Mouse (Mus musculus) hindbrain, embryonic 10.5 days (tissue): ENCODE measurements around the gene Gjb6. TPM values are rescaled to one million over a fixed set of nuclear protein-coding genes. Genes with fewer than 3 reads are reported as not detected.

ENCODE experiments used
- DNase-seq: peaks from one replicate; pipeline ENCODE4 v3.0.0-alpha.2; 2017; ENCODE audit warnings: low spot score
- H3K27ac ChIP-seq: fragments of 300-500 bp; sonication (generic); 2 replicates; pipeline ENCODE4 v1.5.1; 2016; ENCODE audit warnings: mild to moderate bottlenecking, moderate library complexity
- H3K27me3 ChIP-seq: fragments of 300-500 bp; sonication (generic); 2 replicates; pipeline ENCODE4 v1.6.1; 2016; ENCODE audit warnings: mild to moderate bottlenecking; ENCODE audit not compliant: poor library complexity, insufficient read depth, severe bottlenecking
- H3K36me3 ChIP-seq: fragments of 300-500 bp; sonication (generic); 2 replicates; pipeline ENCODE4 v1.6.1; 2016; ENCODE audit warnings: mild to moderate bottlenecking, moderate library complexity
- H3K4me1 ChIP-seq: fragments of 300-500 bp; sonication (generic); replicated peaks from 2 replicates; pipeline ENCODE4 v1.6.1; 2016; ENCODE audit warnings: mild to moderate bottlenecking
- H3K4me3 ChIP-seq: fragments of 300-500 bp; sonication (generic); 2 replicates; pipeline ENCODE4 v1.5.1; 2016; ENCODE audit warnings: mild to moderate bottlenecking, moderate library complexity
- H3K9me3 ChIP-seq: fragments of 300-500 bp; sonication (generic); 2 replicates; pipeline ENCODE4 v1.6.1; 2016; ENCODE audit warnings: mild to moderate bottlenecking, moderate library complexity
- WGBS: fragments of 180-500 bp; shearing (Covaris S2); methylation state at CpG from one replicate; pipeline ENCODE4 v1.1.7; 2016; 5-methylcytosine and 5-hydroxymethylcytosine counted together
- polyA plus RNA-seq: library from polyadenylated mRNA; unstranded; fragments of >200 nt; fragmentation: Nextera tagmentation; extraction: Ambion mirVana; gene quantifications from 2 replicates; pipeline ENCODE4 v1.2.1, GENCODE M21; 2016

Gjb6 gene
- polyA plus RNA-seq, 1 experiment from 2014 or later = 1.5 TPM

DNA sequence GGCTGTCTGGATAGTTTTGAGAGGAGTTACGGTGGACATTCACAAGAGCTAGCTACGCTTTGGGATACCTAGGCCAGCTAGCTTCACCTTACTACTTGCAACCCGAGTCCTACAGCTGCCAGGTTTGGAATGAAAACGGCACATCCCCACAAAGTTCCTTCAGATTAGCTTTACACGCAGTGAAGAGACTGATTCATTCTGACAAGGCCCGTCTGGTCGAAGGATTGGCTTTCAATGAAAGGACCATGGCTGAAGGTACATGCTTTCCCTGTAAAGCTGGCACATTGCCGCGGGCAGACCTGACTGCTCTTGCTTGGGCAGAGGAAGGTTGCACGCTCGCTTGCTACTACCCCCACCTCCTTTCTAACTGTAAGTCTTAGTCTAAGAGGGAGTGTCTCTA is 27.7 kb downstream of the Gjb6 start:
- Histone ChIP-seq H3K4me1 (peaks cover 22% of the 10 kb centered on the region), H3K36me3 (no peaks in the 10 kb centered on the region), H3K4me3 (no peak overlapping the region), H3K27me3 (peaks cover 69% of the 10 kb centered on the region), H3K27ac (no peak overlapping the region), H3K9me3 (no peaks in the 10 kb centered on the region)
- DNase-seq = no peak
- WGBS = 47% methylated on average over 11 of the region's 11 CpGs

DNA sequence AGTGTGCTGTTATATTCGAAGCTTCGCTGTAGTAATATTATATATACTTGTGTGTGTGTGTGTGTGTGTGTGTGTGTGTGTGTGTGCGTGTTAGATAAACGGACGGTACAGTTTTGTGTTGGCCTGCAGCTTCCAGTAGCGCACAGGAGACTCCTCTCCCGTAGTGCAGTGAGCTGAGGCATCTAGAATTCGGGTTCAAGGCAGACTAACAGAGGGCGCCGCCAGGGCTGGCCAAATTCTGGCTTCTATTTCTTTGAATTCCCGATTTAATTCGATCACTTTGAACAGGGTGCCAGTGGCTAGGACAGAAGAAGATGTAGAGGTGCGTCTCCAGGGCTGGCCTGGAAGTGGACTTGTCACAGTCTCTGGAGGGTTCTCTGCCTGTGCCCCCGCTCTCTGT is 28.3 kb downstream of the Gjb6 start:
- Histone ChIP-seq H3K27me3 (peaks cover 69% of the 10 kb centered on the region), H3K36me3 (no peaks in the 10 kb centered on the region), H3K4me3 (peak overlapping the region; percentile 79), H3K27ac (no peak overlapping the region), H3K9me3 (no peaks in the 10 kb centered on the region), H3K4me1 (peaks cover 22% of the 10 kb centered on the region)
- peak; percentile 35 for DNase-seq
- 12% methylated on average over 14 of the region's 14 CpGs for WGBS

- Histone ChIP-seq H3K27me3 (peaks cover 69% of the 10 kb centered on the region), H3K27ac (peak within 1 kb of the TSS; percentile 60)
These were observed 29.0 kb downstream of the Gjb6 start, which contains the start of gene Gjb2 for GRCm38 (mm10) chr14:57104106-57105023. Gene Gjb2, minus strand, starts transcription at chr14:57104702.

DNA sequence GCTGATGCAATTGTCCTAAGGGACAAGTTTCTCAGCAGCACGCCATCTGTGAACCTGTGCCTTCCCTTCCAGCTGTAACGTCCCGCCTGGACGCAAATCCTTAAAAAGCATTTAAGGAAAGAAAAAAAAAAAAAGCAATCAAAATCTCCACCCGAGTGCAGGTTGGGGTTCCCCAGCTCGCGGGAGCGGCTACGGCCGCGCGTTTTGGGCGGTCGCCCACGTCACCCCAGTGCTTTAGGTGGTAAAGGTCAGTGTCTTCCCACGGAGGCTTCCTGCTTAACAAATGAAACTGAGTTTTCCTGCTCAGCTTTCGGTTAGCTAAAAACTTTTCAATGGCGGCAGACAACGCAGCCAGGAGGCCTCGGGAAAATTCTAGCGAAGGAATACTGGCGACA is 29.7 kb downstream of the Gjb6 start:
- peak overlapping the region; percentile 60 for H3K27ac ChIP-seq
- no peaks in the 10 kb centered on the region for H3K36me3 ChIP-seq
- peak overlapping the region; percentile 79 for H3K4me3 ChIP-seq
- peaks cover 27% of the 10 kb centered on the region for H3K4me1 ChIP-seq
- peaks cover 69% of the 10 kb centered on the region for H3K27me3 ChIP-seq
- WGBS = 2% methylated on average over 22 of the region's 22 CpGs
- no peaks in the 10 kb centered on the region for H3K9me3 ChIP-seq
- DNase-seq = no peak

More at GRCm38 (mm10) chr14:57104106-57105023, 29.0 kb downstream of the Gjb6 start, which contains the start of gene Gjb2:
- no peaks in the 10 kb centered on the region for H3K36me3 ChIP-seq
- peaks cover 27% of the 10 kb centered on the region for H3K4me1 ChIP-seq
- DNase-seq = peak; percentile 60
- under 1% methylated on average over 101 of the region's 101 CpGs for WGBS
- H3K4me3 ChIP-seq = peak within 1 kb of the TSS; percentile 79
- H3K9me3 ChIP-seq = no peaks in the 10 kb centered on the region

DNA sequence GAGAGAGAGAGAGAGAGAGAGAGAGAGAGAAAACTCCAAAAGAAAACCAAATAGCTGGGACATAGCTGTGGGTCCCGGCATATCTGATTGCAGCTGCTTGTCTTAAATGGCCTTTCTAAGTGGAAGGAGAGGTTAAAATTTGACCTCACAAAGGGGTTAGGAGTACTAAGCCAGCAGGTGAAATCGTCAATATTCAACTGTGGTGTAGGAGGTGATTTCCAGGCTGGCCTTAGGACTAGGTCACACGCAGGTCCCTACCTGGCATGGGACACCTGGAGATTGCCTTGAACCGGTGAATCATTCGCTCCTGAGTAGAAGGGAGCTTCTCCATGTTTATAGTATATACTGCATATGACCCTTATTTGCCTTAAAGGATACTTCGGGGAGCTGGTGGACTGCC is 30.3 kb downstream of the Gjb6 start:
- H3K27ac ChIP-seq = no peak overlapping the region
- H3K27me3 ChIP-seq = peaks cover 66% of the 10 kb centered on the region
- 50% methylated on average over 6 of the region's 6 CpGs for WGBS
- no peaks in the 10 kb centered on the region for H3K36me3 ChIP-seq
- H3K9me3 ChIP-seq = no peaks in the 10 kb centered on the region
- peaks cover 27% of the 10 kb centered on the region for H3K4me1 ChIP-seq
- peak overlapping the region; percentile 79; the same call in 1 of the 2 replicates for H3K4me3 ChIP-seq
- no peak for DNase-seq

DNA sequence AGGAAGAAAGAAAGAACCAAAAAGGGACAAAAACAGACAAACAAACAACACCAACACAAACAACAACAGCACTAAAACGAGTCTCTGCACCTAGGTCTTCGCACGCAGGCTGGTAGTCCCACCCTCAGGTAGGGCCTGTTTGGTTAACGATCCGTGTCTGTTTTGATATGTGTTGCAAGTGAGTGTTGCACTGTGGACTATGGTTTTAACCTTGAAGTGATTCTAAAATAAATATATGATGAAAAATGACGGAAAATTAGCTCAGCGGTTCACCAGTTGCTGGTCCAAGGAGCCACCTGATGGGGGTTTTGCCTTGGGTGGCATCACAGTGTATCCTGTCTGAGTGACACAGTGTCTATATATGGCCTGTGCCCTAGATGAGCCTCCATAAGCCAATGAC is 31.8 kb downstream of the Gjb6 start:
- Histone ChIP-seq H3K27ac (no peak overlapping the region), H3K4me1 (peaks cover 27% of the 10 kb centered on the region), H3K4me3 (no peak overlapping the region), H3K27me3 (peaks cover 51% of the 10 kb centered on the region), H3K36me3 (no peaks in the 10 kb centered on the region), H3K9me3 (no peaks in the 10 kb centered on the region)
- WGBS = 89% methylated on average over 7 of the region's 7 CpGs
- DNase-seq = no peak

GRCm38 (mm10) chr14:57095855-57096254 is 37.6 kb downstream of the Gjb6 start:
- Histone ChIP-seq H3K4me1 (peaks cover 5% of the 10 kb centered on the region), H3K27ac (no peak overlapping the region)
- WGBS = 75% methylated on average over 4 of the region's 4 CpGs

DNA sequence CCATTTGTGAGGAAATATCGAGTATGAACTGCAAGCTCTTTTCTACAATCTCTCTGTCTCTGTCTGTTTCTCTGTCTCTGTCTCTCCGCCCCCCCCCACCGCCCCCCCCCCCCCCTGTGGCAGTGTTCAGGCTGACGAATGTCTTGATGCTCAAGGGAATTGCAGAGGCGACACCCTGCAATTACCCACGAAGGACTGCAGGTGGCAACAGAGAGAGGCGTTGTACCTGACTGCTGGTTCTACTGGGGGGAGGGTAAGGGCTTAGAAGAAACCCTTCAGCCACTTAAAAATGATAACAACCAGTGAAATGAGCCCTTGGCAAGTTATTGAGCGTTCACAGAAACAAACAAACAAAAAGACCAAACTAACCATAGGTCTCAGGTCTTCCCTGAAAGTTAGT is 40.4 kb downstream of the Gjb6 start:
- Histone ChIP-seq H3K4me1 (no peaks in the 10 kb centered on the region), H3K27ac (no peak overlapping the region), H3K27me3 (no peaks in the 10 kb centered on the region; the same call in 1 of the 2 replicates), H3K36me3 (no peaks in the 10 kb centered on the region), H3K9me3 (no peaks in the 10 kb centered on the region), H3K4me3 (no peak overlapping the region)
- DNase-seq = peak; percentile 50
- WGBS = 6% methylated on average over 8 of the region's 8 CpGs

More at GRCm38 (mm10) chr14:57095855-57096254, 37.6 kb downstream of the Gjb6 start:
- H3K27me3 ChIP-seq = no peaks in the 10 kb centered on the region; the same call in 1 of the 2 replicates
- no peaks in the 10 kb centered on the region for H3K9me3 ChIP-seq
- no peaks in the 10 kb centered on the region for H3K36me3 ChIP-seq
- H3K4me3 ChIP-seq = no peak overlapping the region
- DNase-seq = no peak

- Histone ChIP-seq H3K4me3 (no peak overlapping the region), H3K27me3 (no peaks in the 10 kb centered on the region), H3K36me3 (no peaks in the 10 kb centered on the region), H3K9me3 (no peaks in the 10 kb centered on the region), H3K4me1 (no peaks in the 10 kb centered on the region), H3K27ac (no peak overlapping the region)
- 68% methylated on average over 2 of the region's 2 CpGs for WGBS
- DNase-seq = no peak
These were observed 43.4 kb downstream of the Gjb6 start for GRCm38 (mm10) chr14:57090001-57090400.

DNA sequence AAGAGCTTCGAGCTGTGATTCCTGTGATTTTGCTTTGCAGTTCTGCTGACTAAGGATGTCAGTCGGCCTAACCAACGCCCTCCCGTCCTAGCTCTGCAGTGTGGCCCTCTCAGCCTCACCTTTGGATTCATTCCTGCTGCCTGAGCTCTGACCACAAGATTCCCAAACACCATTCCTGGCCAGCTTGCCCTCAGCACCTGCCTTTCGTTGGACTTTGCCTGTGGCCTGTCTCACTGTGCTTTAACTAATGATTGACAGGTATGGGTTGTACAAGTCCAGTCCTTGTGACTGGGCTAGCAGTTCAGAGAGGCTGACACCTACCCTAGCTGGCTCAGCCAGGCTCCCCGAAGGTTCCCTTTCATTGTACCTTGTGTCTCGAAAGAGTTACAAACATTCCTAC is 44.3 kb downstream of the Gjb6 start:
- no peak overlapping the region for H3K4me3 ChIP-seq
- no peak overlapping the region for H3K27ac ChIP-seq
- H3K27me3 ChIP-seq = no peaks in the 10 kb centered on the region
- DNase-seq = no peak
- no peaks in the 10 kb centered on the region for H3K4me1 ChIP-seq
- H3K9me3 ChIP-seq = no peaks in the 10 kb centered on the region
- no peaks in the 10 kb centered on the region for H3K36me3 ChIP-seq
- 87% methylated on average over 7 of the region's 7 CpGs for WGBS

- H3K9me3 ChIP-seq = no peaks in the 10 kb centered on the region
- DNase-seq = no peak
- no peak overlapping the region for H3K27ac ChIP-seq
- H3K4me3 ChIP-seq = no peak overlapping the region
- H3K36me3 ChIP-seq = no peaks in the 10 kb centered on the region
- no peaks in the 10 kb centered on the region for H3K4me1 ChIP-seq
- WGBS = 78% methylated on average over 11 of the region's 11 CpGs
- H3K27me3 ChIP-seq = no peaks in the 10 kb centered on the region
These were observed 49.2 kb downstream of the Gjb6 start for GRCm38 (mm10) chr14:57084180-57084668.

DNA sequence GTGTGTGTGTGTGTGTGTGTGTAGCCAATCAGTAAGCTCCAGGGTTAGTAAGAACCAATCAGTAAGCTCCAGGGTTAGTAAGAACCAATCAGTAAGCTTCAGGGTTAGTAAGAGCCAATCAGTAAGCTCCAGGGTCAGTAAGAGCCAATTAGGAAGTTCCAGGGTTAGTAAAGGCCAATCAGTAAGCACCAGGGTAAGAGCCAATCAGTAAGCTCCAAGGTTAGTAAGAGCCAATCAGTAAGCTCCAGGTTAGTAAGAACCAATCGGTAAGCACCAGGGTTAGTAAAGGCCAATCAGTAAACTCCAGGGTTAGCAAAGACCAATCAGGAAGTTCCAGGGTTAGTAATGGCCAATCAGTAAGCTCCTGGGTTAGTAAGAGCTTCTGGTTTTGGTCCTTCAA is 50.5 kb downstream of the Gjb6 start:
- Histone ChIP-seq H3K9me3 (no peaks in the 10 kb centered on the region), H3K4me1 (no peaks in the 10 kb centered on the region), H3K27ac (no peak overlapping the region), H3K27me3 (no peaks in the 10 kb centered on the region), H3K36me3 (no peaks in the 10 kb centered on the region), H3K4me3 (no peak overlapping the region)
- 96% methylated on average over 1 of the region's 1 CpGs for WGBS
- no peak for DNase-seq

GRCm38 (mm10) chr14:57075537-57075936 is 57.9 kb downstream of the Gjb6 start:
- Histone ChIP-seq H3K4me3 (no peak overlapping the region), H3K4me1 (no peaks in the 10 kb centered on the region; the same call in 1 of the 2 replicates), H3K27me3 (no peaks in the 10 kb centered on the region), H3K9me3 (no peaks in the 10 kb centered on the region), H3K36me3 (no peaks in the 10 kb centered on the region), H3K27ac (no peak overlapping the region)
- DNase-seq = no peak
- WGBS = 88% methylated on average over 6 of the region's 6 CpGs
